Mouse (Mus musculus): ENCODE data around the gene 4930402F06Rik. TPM values are rescaled to one million over a fixed set of nuclear protein-coding genes. Genes with fewer than 3 reads are reported as not detected.

The 4930402F06Rik gene
- polyA plus RNA-seq, 1 experiment from 2014 or later: not detected

DNA sequence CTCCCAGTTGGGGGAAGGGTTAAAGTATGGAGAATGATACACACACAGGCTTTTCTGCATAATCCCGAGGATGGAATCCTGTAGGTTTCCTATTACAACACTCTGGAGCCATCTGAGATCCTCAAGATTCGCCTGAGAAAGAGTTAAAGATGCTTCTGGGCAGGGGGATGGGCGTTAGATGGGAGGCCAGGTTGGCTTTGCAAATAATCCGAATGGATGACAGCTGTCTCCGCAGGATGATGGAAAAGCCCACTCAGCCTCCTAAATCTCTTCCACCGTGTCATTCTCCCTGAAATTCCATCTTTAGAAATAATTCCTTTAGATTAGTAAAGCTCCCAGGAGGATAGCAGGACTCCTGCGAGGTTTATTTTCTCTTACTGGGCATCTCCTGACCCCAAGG lies 61.4 kb downstream of the 4930402F06Rik start:
- Histone ChIP-seq H3K4me3 (ENCODE audit: low read depth, low read length) (peak overlapping the region; percentile 81), H3K9me3 (ENCODE audit: low read length) (no peaks in the 10 kb centered on the region), H3K4me1 (ENCODE audit: insufficient read depth) (peaks cover 36% of the 10 kb centered on the region), H3K4me2 (ENCODE audit: low read depth, low read length) (peak overlapping the region; percentile 82), H3K27me3 (ENCODE audit: insufficient read depth, low read length) (no peaks in the 10 kb centered on the region), H3K27ac (ENCODE audit: low read depth) (peak overlapping the region; percentile 97), H3K36me3 (replicated peaks; ENCODE audit: insufficient read depth, low read length) (0 out of 2 replicates have a peak, but pooled peaks cover 6% of the 10 kb centered on the region), H3K9ac (replicated peaks) (peak overlapping the region; percentile 92)
- DNase-seq (no peak), ATAC-seq (no peak)
- WGBS (ENCODE audit: insufficient replicate concordance): 27% methylated on average over 7 of the region's 7 CpGs
- TF ChIP-seq EP300 (IDR thresholded peaks at IDR 0.05; ENCODE audit: low read depth) (no peak), CTCF (IDR thresholded peaks at IDR 0.05; ENCODE audit: low read depth) (no peak)

DNA sequence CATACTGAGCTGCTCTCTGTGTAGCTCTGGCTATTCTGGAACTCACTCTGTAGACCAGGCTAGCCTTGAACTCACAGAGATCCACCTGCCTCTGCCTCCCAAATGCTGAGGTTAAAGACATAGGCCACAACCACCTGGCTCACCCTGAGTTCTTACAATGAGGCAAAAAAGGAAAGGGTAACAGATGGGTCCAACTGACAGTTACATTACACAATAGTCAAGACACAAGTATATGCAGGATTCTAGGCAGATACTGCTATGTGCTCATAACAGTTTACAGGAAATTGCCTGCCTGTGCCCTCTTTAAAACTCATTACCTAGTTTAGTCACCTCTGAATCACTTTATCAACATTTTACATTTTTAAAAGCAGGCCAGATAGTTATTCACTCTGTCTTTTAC lies 63.3 kb downstream of the 4930402F06Rik start:
- Histone ChIP-seq H3K27ac (ENCODE audit: low read depth) (peak overlapping the region; percentile 29), H3K27me3 (ENCODE audit: insufficient read depth, low read length) (no peaks in the 10 kb centered on the region), H3K4me1 (ENCODE audit: insufficient read depth) (peaks cover 50% of the 10 kb centered on the region), H3K9me3 (ENCODE audit: low read length) (no peaks in the 10 kb centered on the region), H3K4me2 (ENCODE audit: low read depth, low read length) (peak overlapping the region; percentile 82), H3K36me3 (replicated peaks; ENCODE audit: insufficient read depth, low read length) (peaks cover 6% of the 10 kb centered on the region; the same call in 1 of the 2 replicates), H3K4me3 (ENCODE audit: low read depth, low read length) (peak overlapping the region; percentile 81), H3K9ac (replicated peaks) (peak overlapping the region; percentile 92; the same call in 1 of the 2 replicates)
- ATAC-seq: no peak
- TF ChIP-seq CTCF (IDR thresholded peaks at IDR 0.05; ENCODE audit: low read depth): no peak
- TF ChIP-seq EP300 (IDR thresholded peaks at IDR 0.05; ENCODE audit: low read depth): no peak
- DNase-seq: no peak

DNA sequence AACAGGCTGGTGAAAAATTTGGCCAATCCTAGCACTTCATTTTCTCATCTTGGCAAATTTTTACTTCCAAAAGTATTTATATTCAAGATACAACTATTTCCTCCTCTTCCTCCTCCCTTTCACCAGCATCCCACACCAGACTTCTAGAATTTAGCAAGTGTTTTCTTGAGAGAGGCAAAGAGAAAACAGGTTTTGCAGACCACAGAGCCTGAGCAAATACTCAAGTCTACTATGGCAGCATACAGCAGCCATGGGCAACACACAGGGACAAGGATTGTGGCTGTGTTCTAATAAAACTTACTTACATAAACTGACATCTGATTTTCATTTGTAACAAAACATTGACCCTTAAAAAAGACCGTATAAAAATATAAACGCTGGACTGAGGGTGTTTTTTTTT lies 65.8 kb downstream of the 4930402F06Rik start:
- Histone ChIP-seq H3K36me3 (replicated peaks; ENCODE audit: insufficient read depth, low read length) (peaks cover 12% of the 10 kb centered on the region; the same call in 1 of the 2 replicates), H3K4me3 (ENCODE audit: low read depth, low read length) (no peak overlapping the region), H3K9me3 (ENCODE audit: low read length) (no peaks in the 10 kb centered on the region), H3K9ac (replicated peaks) (no peak overlapping the region), H3K27me3 (ENCODE audit: insufficient read depth, low read length) (no peaks in the 10 kb centered on the region), H3K4me2 (ENCODE audit: low read depth, low read length) (peak overlapping the region; percentile 82), H3K27ac (ENCODE audit: low read depth) (peak overlapping the region; percentile 26; the same call in 1 of the 2 replicates), H3K4me1 (ENCODE audit: insufficient read depth) (peaks cover 62% of the 10 kb centered on the region)
- no peak for ATAC-seq
- no peak for DNase-seq
- no peak for TF ChIP-seq CTCF (IDR thresholded peaks at IDR 0.05; ENCODE audit: low read depth)
- no peak for TF ChIP-seq EP300 (IDR thresholded peaks at IDR 0.05; ENCODE audit: low read depth)
- 71% methylated on average over 2 of the region's 2 CpGs for WGBS (ENCODE audit: insufficient replicate concordance)

DNA sequence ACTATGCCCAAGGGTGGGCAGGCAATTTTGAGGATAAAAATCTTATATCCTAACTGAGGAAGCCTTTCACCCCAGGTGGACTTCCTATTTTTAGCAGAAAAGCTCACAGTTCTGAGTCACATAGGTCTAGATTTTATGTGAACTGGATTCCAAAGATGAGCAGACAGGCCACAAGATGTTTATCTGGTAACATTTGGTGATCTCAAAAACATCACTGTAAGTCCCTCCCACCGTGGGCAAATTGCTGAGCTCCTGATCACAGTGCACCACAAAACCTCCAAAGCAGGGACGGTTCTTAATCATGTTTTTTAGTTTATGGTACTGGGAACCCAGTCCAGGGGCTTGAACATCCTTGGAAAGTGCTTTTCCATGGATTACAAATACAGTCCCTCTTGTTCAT lies 67.9 kb downstream of the 4930402F06Rik start:
- Histone ChIP-seq H3K9ac (replicated peaks) (peak overlapping the region; percentile 35), H3K36me3 (replicated peaks; ENCODE audit: insufficient read depth, low read length) (peaks cover 29% of the 10 kb centered on the region), H3K27ac (ENCODE audit: low read depth) (peak overlapping the region; percentile 89), H3K4me3 (ENCODE audit: low read depth, low read length) (no peak overlapping the region), H3K9me3 (ENCODE audit: low read length) (no peaks in the 10 kb centered on the region), H3K4me2 (ENCODE audit: low read depth, low read length) (peak overlapping the region; percentile 67), H3K4me1 (ENCODE audit: insufficient read depth) (peaks cover 71% of the 10 kb centered on the region), H3K27me3 (ENCODE audit: insufficient read depth, low read length) (no peaks in the 10 kb centered on the region)
- TF ChIP-seq CTCF (IDR thresholded peaks at IDR 0.05; ENCODE audit: low read depth) (no peak), EP300 (IDR thresholded peaks at IDR 0.05; ENCODE audit: low read depth) (no peak)
- WGBS (ENCODE audit: insufficient replicate concordance): 47% methylated on average over 2 of the region's 2 CpGs
- ATAC-seq (no peak), DNase-seq (no peak)

DNA sequence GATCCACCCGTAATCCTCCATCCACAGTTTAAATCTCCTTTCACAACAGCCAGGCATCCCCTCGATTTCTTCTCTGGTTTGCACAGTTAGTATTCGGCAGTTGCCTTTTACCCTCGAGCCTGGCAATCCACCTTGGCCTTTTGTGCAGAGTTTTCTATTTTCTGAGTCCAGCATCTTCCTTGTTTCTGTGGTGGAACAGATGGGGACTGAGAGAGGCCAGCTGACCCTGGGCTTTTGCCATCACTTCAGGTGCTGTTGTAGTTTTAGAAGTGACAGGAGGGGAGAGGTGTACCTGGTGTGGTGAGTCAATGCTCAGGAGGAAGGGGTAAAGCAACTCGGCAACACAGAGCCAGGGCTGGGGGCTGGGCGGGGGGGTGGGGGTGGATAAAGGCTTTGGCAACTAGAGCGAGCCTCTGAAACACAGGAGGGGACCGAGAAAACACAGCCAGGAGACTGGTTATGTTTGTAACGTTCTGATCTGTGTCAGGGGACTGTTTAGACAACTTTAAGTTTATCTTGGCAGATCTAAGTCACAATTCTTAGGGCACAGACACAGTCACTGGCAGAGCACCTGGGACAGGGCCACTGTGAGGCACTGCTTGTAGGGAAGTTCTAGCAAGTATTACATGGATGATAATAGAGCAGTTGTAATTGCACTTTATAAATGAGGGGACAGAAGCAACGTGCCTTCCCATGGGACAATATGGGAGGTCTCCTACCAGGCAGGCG lies 68.7 kb downstream of the 4930402F06Rik start:
- H3K4me2 ChIP-seq (ENCODE audit: low read depth, low read length): peak overlapping the region; percentile 67
- H3K9ac ChIP-seq (replicated peaks): peak overlapping the region; percentile 35; the same call in 1 of the 2 replicates
- ATAC-seq: peak; percentile 4; the same call in 1 of the 2 replicates

DNA sequence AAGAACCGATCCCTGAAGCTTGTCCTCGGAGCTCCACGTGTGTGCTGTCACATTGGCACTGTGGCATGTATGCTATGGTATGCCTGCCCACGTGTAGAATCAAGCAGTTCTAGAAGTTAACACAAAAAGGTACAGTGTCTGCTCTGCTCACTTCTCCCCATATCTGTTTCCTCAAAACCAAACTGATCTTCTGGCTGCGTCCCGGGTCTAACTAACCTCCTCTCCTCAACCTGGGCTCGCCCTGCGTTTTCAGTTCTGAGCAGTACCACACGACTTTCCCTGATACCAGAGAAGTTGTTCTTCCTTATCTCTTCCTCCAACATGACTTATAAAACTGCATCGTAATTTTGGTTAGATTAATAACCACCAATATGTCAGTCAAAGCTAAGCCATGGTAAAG lies 69.4 kb downstream of the 4930402F06Rik start:
- Histone ChIP-seq H3K36me3 (replicated peaks; ENCODE audit: insufficient read depth, low read length) (peaks cover 41% of the 10 kb centered on the region), H3K4me1 (ENCODE audit: insufficient read depth) (peaks cover 71% of the 10 kb centered on the region), H3K4me3 (ENCODE audit: low read depth, low read length) (peak overlapping the region; percentile 27), H3K9me3 (ENCODE audit: low read length) (no peaks in the 10 kb centered on the region), H3K9ac (replicated peaks) (peak overlapping the region; percentile 35; the same call in 1 of the 2 replicates), H3K27ac (ENCODE audit: low read depth) (peak overlapping the region; percentile 89), H3K4me2 (ENCODE audit: low read depth, low read length) (peak overlapping the region; percentile 67), H3K27me3 (ENCODE audit: insufficient read depth, low read length) (no peaks in the 10 kb centered on the region)
- TF ChIP-seq CTCF (IDR thresholded peaks at IDR 0.05; ENCODE audit: low read depth): no peak
- TF ChIP-seq EP300 (IDR thresholded peaks at IDR 0.05; ENCODE audit: low read depth): peak; percentile 95
- peak; percentile 43 for DNase-seq
- peak; percentile 69 for ATAC-seq
- WGBS (ENCODE audit: insufficient replicate concordance): 25% methylated on average over 10 of the region's 10 CpGs

More for the DNA sequence above, 68.7 kb downstream of the 4930402F06Rik start:
- Histone ChIP-seq H3K27me3 (ENCODE audit: insufficient read depth, low read length) (no peaks in the 10 kb centered on the region), H3K27ac (ENCODE audit: low read depth) (peak overlapping the region; percentile 89), H3K4me1 (ENCODE audit: insufficient read depth) (peaks cover 76% of the 10 kb centered on the region), H3K36me3 (replicated peaks; ENCODE audit: insufficient read depth, low read length) (peaks cover 37% of the 10 kb centered on the region), H3K9me3 (ENCODE audit: low read length) (no peaks in the 10 kb centered on the region), H3K4me3 (ENCODE audit: low read depth, low read length) (peak overlapping the region; percentile 27)
- 37% methylated on average over 11 of the region's 11 CpGs for WGBS (ENCODE audit: insufficient replicate concordance)
- TF ChIP-seq EP300 (IDR thresholded peaks at IDR 0.05; ENCODE audit: low read depth) (no peak), CTCF (IDR thresholded peaks at IDR 0.05; ENCODE audit: low read depth) (no peak)
- DNase-seq: no peak
